Mouse (Mus musculus) kidney, postnatal 0 days (tissue): ENCODE measurements around the gene Xylt1. TPM values are rescaled to one million over a fixed set of nuclear protein-coding genes. Genes with fewer than 3 reads are reported as not detected.
A peak's percentile ranks its signal among the peaks of the same experiment; 100 is the strongest.

Experiments
- ATAC-seq: fragments of 200-750 bp; cut with Nextera tagmentation; replicated peaks from 2 replicates; pipeline ENCODE4 v1.8.0; 2017; ENCODE audit warnings: low read depth, moderate number of reproducible peaks, moderate TSS enrichment, moderate library complexity; ENCODE audit not compliant: low FRiP score
- DNase-seq: peaks from one replicate; pipeline ENCODE4 v3.0.0-alpha.2; 2016; ENCODE audit warnings: low spot score
- H3K27ac ChIP-seq: fragments of 300-500 bp; sonication (generic); 2 replicates; pipeline ENCODE4 v1.5.1; 2014; ENCODE audit warnings: mild to moderate bottlenecking
- H3K27me3 ChIP-seq: fragments of 300-500 bp; sonication (generic); 2 replicates; pipeline ENCODE4 v1.6.1; 2014; ENCODE audit warnings: low read length, mixed read lengths; ENCODE audit not compliant: insufficient read depth
- H3K36me3 ChIP-seq: fragments of 300-500 bp; sonication (generic); 2 replicates; pipeline ENCODE4 v1.6.1; 2014; ENCODE audit warnings: low read length, mixed read lengths; ENCODE audit not compliant: insufficient read depth
- H3K4me1 ChIP-seq: fragments of 300-500 bp; sonication (generic); replicated peaks from 2 replicates; pipeline ENCODE4 v1.6.1; 2014; ENCODE audit warnings: antibody characterized with exemption, low read length, mixed read lengths; ENCODE audit not compliant: insufficient read depth
- H3K4me2 ChIP-seq: fragments of 300-500 bp; sonication (generic); 2 replicates; pipeline ENCODE4 v1.6.1; 2014; ENCODE audit warnings: mild to moderate bottlenecking, low read length, moderate library complexity, mixed read lengths
- H3K4me3 ChIP-seq: fragments of 300-500 bp; sonication (generic); replicated peaks from 2 replicates; pipeline ENCODE4 v1.5.1; 2014; ENCODE audit warnings: low read depth, low read length
- H3K9ac ChIP-seq: fragments of 300-500 bp; sonication (generic); 2 replicates; pipeline ENCODE4 v1.6.1; 2014; ENCODE audit warnings: low read depth, low read length
- H3K9me3 ChIP-seq: fragments of 300-500 bp; sonication (generic); replicated peaks from 2 replicates; pipeline ENCODE4 v1.6.1; 2016; ENCODE audit warnings: low read length, inconsistent platforms, mixed read lengths
- CTCF ChIP-seq: IDR thresholded peaks from 2 replicates; pipeline ENCODE4 v1.5.1; 2016; ENCODE audit warnings: antibody characterized with exemption, low read depth, mild to moderate bottlenecking, moderate library complexity
- WGBS: fragments of 180-500 bp; shearing (Covaris S2); extraction: QIAGEN DNeasy Blood & Tissue Kit; methylation state at CpG from one replicate; pipeline ENCODE4 v1.1.7; 2014; 5-methylcytosine and 5-hydroxymethylcytosine counted together
- polyA plus RNA-seq: library from polyadenylated mRNA; unstranded; fragments of >200 nt; fragmentation: Nextera tagmentation; extraction: Ambion mirVana; gene quantifications from 2 replicates; pipeline ENCODE4 v1.2.1, GENCODE M21; 2015

The Xylt1 gene
- polyA plus RNA-seq, 1 experiment from 2014 or later, result 1.7 TPM

DNA sequence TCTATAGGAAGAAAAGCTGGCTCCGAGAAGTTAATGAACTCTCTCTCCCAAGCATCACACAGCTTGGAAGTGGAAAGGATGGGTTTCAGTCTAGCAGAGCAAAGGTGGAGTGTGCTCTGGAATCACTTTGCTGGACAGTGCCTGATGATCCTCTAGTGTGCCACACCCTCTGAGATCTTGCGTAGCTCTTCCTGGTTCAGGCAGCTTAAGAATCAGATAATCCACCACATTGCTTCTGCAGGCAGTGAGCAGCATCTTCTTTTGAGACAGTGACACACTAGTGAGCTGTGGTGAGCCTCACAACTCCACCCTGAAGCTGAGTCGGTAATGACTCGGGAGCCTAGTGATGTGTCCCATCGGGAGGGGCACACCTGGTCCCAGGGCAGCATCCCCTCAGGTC lies 159.2 kb downstream of the Xylt1 start:
- Histone ChIP-seq H3K36me3 (no peaks in the 10 kb centered on the region), H3K27ac (no peak overlapping the region)
- no peak for DNase-seq

DNA sequence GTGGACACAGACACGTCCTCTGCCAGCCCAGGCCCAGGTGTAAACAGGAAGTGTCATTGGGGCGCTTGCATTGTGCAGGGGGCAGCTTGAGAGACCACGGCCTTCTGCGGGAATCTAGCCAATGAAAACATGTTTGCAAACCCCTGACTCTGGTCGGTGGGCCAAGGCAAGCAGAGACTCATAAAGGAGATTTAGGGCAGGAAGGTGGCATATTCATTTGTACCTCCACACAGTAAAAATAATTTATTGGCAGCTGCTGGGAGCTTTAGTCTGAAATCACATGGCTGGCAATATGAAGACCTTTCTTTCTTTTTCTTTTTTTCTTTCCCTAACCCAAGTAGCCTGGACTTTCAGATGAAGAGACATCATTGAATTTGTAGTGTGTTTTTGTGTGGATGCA lies 159.6 kb downstream of the Xylt1 start:
- ATAC-seq, result no peak
- no peak for TF ChIP-seq CTCF

More for the DNA sequence above, 159.2 kb downstream of the Xylt1 start:
- H3K4me1 ChIP-seq, result peaks cover 12% of the 10 kb centered on the region; the same call in 1 of the 2 replicates
- H3K9me3 ChIP-seq, result no peaks in the 10 kb centered on the region
- TF ChIP-seq CTCF, result no peak
- no peak overlapping the region for H3K9ac ChIP-seq
- H3K27me3 ChIP-seq, result no peaks in the 10 kb centered on the region
- 38% methylated on average over 5 of the region's 5 CpGs for WGBS
- ATAC-seq, result no peak
- no peak overlapping the region for H3K4me2 ChIP-seq
- H3K4me3 ChIP-seq, result no peak overlapping the region

DNA sequence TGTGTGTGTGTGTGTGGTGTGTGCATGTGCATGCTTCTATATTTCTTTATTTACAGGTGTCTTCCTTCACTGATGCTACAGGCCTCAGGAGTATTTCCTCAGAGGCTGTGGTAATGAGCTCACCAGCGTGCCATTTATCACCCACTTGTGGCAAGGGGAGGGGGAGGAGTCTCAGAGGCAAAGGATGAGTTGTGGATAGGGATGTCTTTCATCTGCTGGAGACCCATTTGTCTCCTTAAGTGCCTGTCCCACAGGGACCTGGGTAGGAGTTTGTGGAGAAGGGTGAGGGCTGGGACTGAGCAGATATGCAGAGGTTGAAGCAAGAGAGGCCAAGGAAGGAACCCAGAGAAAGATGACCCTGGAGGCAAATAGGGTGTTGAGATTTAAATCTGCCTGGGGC lies 160.3 kb downstream of the Xylt1 start:
- Histone ChIP-seq H3K9me3 (no peaks in the 10 kb centered on the region), H3K9ac (no peak overlapping the region), H3K4me3 (no peak overlapping the region), H3K36me3 (no peaks in the 10 kb centered on the region), H3K27ac (no peak overlapping the region), H3K4me2 (no peak overlapping the region), H3K27me3 (no peaks in the 10 kb centered on the region), H3K4me1 (peaks cover 12% of the 10 kb centered on the region; the same call in 1 of the 2 replicates)
- WGBS, result 63% methylated on average over 1 of the region's 1 CpGs
- no peak for TF ChIP-seq CTCF
- DNase-seq, result peak; percentile 60
- no peak; the same call in 1 of the 2 replicates for ATAC-seq

More for the DNA sequence above, 159.6 kb downstream of the Xylt1 start:
- H3K4me1 ChIP-seq, result peaks cover 12% of the 10 kb centered on the region; the same call in 1 of the 2 replicates
- H3K9ac ChIP-seq, result no peak overlapping the region
- no peak overlapping the region for H3K4me3 ChIP-seq
- no peak overlapping the region for H3K4me2 ChIP-seq
- 19% methylated on average over 5 of the region's 5 CpGs for WGBS
- H3K27ac ChIP-seq, result no peak overlapping the region
- peak; percentile 67 for DNase-seq
- H3K27me3 ChIP-seq, result no peaks in the 10 kb centered on the region
- no peaks in the 10 kb centered on the region for H3K9me3 ChIP-seq
- no peaks in the 10 kb centered on the region for H3K36me3 ChIP-seq

DNA sequence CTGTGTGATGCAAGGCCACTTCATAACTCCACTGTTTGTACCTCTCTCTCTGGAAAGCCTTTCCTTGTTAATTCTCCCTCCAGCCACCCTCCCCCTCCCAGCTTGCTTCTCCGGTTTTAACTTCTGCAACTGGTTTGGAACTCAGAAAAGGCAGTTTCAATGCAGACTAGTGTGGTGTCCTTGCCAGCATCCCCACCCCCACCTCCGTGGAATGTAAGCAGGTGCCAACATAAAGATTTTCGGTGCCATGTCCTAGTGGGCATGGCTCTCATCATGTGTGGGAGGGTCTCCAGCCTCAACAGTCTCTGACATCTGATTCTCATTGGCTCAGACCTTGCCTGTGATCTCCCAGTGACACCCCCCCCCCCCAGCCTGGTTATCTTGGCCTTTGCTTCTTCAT lies 160.9 kb downstream of the Xylt1 start:
- no peaks in the 10 kb centered on the region for H3K27me3 ChIP-seq
- DNase-seq (no peak), ATAC-seq (peak; percentile 19; the same call in 1 of the 2 replicates)
- H3K4me3 ChIP-seq, result no peak overlapping the region
- no peak for TF ChIP-seq CTCF
- 43% methylated on average over 3 of the region's 3 CpGs for WGBS
- H3K36me3 ChIP-seq, result no peaks in the 10 kb centered on the region
- no peaks in the 10 kb centered on the region for H3K9me3 ChIP-seq
- no peak overlapping the region for H3K4me2 ChIP-seq
- no peak overlapping the region for H3K9ac ChIP-seq
- H3K4me1 ChIP-seq, result peaks cover 12% of the 10 kb centered on the region; the same call in 1 of the 2 replicates
- H3K27ac ChIP-seq, result no peak overlapping the region

DNA sequence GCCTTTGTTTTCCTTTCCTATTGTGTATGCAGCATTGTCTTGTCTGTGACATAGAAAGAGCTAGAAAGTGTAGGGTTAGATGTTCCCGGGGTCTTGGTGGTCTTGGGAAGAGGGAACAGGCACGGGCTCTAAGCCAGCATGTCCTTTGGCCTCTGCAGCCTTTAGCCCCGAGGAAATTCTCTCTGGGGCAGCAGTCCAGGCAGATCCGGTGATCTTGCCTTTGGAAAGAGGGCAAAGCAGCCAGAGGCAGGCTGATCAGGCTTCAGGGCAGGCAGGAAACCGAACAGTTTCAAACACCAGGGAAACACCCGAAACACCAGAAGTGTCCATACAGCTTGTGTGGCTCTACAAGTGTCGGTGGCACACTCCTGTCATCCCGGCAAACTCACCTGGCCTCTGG lies 162.3 kb downstream of the Xylt1 start:
- Histone ChIP-seq H3K27ac (no peak overlapping the region), H3K27me3 (no peaks in the 10 kb centered on the region), H3K36me3 (no peaks in the 10 kb centered on the region), H3K9me3 (no peaks in the 10 kb centered on the region), H3K4me1 (peaks cover 12% of the 10 kb centered on the region; the same call in 1 of the 2 replicates), H3K9ac (no peak overlapping the region), H3K4me3 (no peak overlapping the region), H3K4me2 (no peak overlapping the region)
- 46% methylated on average over 8 of the region's 8 CpGs for WGBS
- no peak for TF ChIP-seq CTCF
- ATAC-seq (no peak), DNase-seq (no peak)

DNA sequence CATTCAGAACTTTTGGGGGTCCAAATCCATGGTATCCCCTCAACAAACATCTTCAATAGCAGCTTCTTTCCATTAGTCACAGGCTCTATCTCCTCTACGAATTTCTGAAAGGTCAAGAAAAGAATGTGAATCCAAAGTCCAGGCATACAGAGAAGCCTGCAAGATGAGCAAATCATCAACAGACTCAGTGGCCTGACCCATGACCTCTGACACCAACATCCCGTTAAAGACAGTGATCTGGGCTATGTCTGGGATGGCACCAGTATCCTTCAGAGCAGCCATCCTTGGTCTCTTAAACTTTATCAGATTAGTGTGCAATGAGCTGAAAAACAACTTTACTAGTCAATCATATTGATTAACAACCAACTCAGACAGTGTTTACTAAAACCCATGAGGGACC lies 163.3 kb downstream of the Xylt1 start:
- Histone ChIP-seq H3K4me1 (peaks cover 12% of the 10 kb centered on the region; the same call in 1 of the 2 replicates), H3K9me3 (no peaks in the 10 kb centered on the region), H3K4me3 (no peak overlapping the region), H3K9ac (no peak overlapping the region), H3K36me3 (no peaks in the 10 kb centered on the region), H3K4me2 (no peak overlapping the region), H3K27me3 (no peaks in the 10 kb centered on the region), H3K27ac (no peak overlapping the region)
- TF ChIP-seq CTCF, result no peak
- 32% methylated on average over 2 of the region's 2 CpGs for WGBS
- no peak for ATAC-seq
- DNase-seq, result no peak

DNA sequence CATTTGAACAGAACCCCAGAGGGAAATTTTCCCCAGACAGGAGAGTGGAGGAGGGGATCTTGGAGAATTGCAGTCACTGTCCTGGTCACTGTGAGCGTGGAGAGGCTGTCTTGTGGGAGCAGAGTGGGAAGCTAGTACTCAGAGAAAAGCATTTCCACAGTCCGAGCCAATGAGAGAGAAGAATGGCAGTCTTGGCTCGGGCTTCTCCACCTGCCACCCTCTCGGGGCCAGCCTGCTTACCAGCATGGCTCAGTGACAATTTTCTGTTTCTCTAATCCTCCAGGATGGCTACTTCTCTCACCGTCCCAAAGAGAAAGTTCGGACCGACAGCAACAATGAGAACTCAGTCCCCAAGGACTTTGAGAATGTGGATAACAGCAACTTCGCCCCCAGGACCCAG lies 167.5 kb downstream of the Xylt1 start:
- Histone ChIP-seq H3K4me1 (no peaks in the 10 kb centered on the region), H3K9me3 (no peaks in the 10 kb centered on the region), H3K9ac (no peak overlapping the region), H3K4me3 (no peak overlapping the region), H3K36me3 (no peaks in the 10 kb centered on the region), H3K27ac (no peak overlapping the region), H3K27me3 (no peaks in the 10 kb centered on the region), H3K4me2 (no peak overlapping the region)
- DNase-seq (no peak), ATAC-seq (no peak)
- 89% methylated on average over 8 of the region's 8 CpGs for WGBS
- TF ChIP-seq CTCF, result no peak
